Mouse (Mus musculus) left cerebral cortex, adult 6 months (tissue): Measurements from ENCODE around the gene Snx4. TPM values are rescaled to one million over a fixed set of nuclear protein-coding genes. Genes with fewer than 3 reads are reported as not detected.

Source experiments
- long read RNA-seq, 2 experiments: library from polyadenylated mRNA; unstranded; transcript quantifications; one replicate each; pipeline ENCODE4 v2.0.0; 2019 to 2020
- polyA plus RNA-seq: library from polyadenylated mRNA; unstranded; fragments of <200 nt; fragmentation: Nextera tagmentation; gene quantifications from 2 replicates; pipeline ENCODE4 v1.2.3, GENCODE M21; 2021

The Snx4 gene
- 27.6 and 34.8 TPM in 2 replicates for polyA plus RNA-seq
- long read RNA-seq, experiment 1, transcript Snx4-201 (14 exons, 3,161 nt) = major isoform, 239 of 263 reads
- long read RNA-seq, experiment 1, partial matches to known transcripts = 7 of 263 reads
- long read RNA-seq, experiment 1, other reads (novel, unspliced or antisense) = 17 of 263 reads
- long read RNA-seq, experiment 2, transcript Snx4-201 (14 exons, 3,161 nt) = major isoform, 65 of 81 reads
- long read RNA-seq, experiment 2, partial matches to known transcripts = 10 of 81 reads
- long read RNA-seq, experiment 2, other reads (novel, unspliced or antisense) = 6 of 81 reads

DNA sequence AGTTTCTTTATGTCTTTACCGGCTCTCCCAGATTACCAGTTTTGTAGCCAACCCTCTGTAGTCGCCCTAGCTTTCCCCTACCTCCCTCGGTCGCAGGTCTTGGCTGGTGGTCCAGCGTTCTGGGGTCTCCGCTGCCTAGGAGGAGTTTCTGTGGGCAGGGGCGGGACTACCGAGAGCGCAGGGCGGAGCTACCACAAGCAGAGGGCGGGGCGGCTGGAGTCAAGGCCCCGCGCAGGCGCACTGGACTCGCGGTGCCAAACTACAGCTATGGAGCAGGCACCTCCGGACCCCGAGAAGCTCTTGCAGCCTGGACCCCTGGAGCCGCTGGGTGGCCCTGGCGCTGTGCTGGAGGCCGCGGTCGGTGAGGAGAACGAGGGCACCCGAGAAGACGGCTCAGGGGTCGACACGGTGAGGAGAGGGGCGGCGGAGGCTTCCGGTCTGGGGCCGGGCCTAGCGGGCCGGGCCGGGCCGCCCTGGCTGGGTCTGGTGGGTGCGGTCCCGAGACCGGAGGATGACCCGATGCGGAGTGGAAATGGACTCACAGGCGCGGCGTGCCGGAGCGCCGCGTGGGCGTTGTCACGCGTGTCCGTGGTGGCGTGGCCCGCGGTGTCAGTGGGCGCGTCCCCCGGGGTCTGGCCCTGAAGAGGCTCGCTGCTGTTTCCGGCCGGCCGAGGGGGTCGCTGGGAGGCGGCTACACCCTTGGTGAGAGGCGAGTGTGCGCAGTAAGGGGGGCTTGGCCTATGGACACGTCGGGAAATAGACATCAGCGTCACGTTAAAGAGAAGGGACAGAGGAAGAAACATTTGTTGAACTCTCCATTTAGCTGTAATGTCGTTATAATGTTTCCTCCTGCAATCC, at the start of gene Snx4:
Gene Snx4, plus strand, starts transcription at position 249 of the 858 bp plus-strand sequence.

Other genes with a start within 250 kb of the Snx4 start
- gene Iqcg, start 195.2 kb upstream of the Snx4 start, polyA plus RNA-seq = 2.0 and 3.2 TPM in 2 replicates
- 2,472 and 2,685 TPM in 2 replicates for gene Rpl35a, start 195.0 kb upstream of the Snx4 start, polyA plus RNA-seq
- gene Lmln, start 188.9 kb upstream of the Snx4 start, polyA plus RNA-seq = 2.5 and 2.6 TPM in 2 replicates
- gene Osbpl11, start 66.4 kb upstream of the Snx4 start, polyA plus RNA-seq = 4.4 and 4.5 TPM in 2 replicates
- gene Zfp148, start 129.4 kb downstream of the Snx4 start, polyA plus RNA-seq = 29.5 and 30.1 TPM in 2 replicates